Mouse (Mus musculus) right cerebral cortex, postnatal 25 days (tissue): ENCODE measurements around the gene Prkg1.

ENCODE experiments used
- DNase-seq: peaks from one replicate; pipeline ENCODE4 v3.0.0; 2022

Prkg1 gene

DNA sequence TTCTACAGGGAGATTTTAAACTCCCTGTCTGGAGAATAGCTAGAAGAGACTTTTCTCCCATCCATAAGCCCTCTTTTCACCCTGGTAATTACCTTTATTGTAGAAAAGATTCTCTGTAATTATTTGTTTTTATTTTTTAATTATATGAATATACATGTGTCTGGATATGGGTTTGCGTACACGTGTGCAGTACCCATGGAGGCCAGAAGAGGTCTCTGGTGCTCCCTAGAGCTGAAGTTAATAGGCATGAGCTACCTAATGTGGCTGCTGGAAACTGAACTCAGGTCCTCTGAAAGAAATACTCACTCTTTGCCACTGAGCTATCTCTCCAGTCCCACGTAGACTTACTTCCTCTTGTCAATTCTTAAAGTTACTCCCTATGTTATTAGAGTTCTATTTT lies 937.0 kb downstream of the Prkg1 start:
- DNase-seq = no peak

DNA sequence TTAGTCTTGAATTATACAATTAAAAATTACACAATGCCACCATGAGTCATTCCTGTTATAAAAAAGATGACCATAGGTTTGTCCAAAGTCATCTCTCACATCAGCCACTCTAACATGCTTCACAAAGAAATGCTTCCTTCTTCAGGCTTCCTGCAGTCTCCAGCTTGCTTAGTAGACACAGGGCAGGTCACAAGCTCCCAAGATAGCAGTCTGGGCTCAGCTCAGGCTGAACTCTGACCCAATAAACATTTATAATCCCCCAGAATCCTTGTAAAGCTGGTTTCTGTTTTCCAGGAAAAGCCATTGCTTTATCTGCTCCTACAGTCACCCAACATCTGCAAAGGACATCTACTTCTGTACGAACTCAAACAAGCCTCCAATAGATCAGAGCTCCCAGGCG lies 938.7 kb downstream of the Prkg1 start:
- DNase-seq = no peak

DNA sequence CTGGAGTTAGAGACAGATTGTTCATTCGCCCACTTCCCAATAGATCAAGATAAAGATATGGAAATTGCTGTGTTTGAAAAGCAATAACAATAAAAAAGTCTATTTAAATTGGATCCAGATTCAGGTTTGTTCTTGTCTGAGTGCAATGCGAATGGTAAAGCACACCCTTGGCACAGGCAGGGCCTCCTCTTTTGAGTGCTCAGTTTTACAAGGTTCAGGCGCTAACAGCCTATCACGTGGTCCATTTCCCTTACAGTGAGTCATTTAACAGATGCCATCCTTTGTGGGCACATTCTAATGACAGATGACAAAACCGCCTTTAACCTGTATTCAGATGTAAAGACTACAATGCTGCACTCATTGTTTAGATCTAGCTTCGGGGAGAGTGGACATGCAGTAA lies 949.2 kb downstream of the Prkg1 start:
- DNase-seq = no peak

DNA sequence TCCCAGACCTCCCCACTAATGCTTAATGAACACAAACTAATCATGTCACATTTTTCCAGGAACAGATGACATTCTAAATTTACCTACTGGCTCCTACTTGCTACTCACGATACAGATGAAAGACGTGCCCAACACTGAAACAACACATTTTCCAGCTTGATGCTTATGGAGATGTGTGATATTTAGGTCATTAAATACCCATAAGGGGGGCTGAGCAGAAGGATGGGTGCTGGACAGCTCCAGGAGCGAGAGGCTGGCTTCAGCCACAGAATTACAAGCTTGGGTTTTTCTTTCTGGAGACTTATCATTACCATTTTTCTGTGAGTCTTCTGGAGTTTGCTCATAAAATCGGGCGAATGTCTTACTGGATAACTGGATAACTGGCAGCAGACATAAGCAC lies 958.6 kb downstream of the Prkg1 start:
- DNase-seq = no peak

DNA sequence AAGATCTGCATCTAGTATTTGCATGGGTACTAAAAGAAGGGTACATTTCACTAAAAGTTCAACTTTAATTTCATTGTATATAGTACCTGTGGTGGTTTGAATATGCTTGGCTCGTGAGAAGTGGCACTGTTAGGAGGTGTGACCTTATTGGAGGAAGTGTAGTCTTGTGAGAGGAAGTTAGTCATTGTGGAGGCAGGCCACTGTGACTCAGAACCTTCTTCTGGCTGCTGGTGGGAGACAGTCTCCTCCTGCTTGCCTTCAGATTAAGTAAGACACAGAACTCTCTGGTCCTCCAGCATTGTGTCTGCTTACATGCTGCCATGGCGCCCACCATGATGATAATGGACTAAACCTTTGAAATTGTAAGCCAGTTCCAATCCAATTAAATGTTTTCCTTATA lies 984.0 kb downstream of the Prkg1 start:
- no peak for DNase-seq

DNA sequence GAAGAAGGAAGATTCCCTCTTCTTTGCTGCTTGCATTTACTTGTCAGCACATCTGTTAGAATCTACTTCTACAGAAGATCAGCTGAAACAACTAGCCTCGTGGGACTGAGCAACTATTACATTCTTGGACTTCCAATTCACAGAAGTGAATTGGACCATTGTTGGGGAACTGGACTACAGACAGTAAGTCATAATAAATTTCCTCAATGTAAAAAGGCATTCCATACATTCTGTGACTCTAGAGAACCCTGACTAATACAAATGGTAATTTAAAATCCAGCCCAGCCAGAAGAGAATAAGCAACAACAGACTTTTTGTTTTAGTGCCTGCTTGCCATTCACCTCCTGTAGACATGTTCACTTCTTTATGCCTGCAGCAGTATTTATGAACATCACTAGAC lies 996.5 kb downstream of the Prkg1 start:
- DNase-seq = no peak

DNA sequence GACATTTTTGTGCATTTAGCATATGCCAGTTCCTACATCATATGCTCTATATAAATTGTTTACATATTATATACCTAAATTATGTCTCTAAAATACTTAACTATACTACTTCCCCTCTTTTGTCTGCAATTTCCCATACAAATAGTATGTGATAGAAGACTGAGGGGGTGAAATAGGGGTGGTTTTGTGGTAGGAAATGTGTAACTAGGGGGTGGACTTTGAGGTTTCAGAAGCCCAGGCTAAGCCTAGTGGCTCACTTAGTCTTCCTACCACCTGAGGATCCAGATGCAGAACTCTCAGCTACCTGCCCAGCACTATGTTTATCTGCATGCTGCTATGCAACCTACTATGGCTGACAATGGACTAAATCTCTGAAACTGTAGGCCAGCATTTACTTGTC lies 1020.4 kb downstream of the Prkg1 start:
- no peak for DNase-seq

DNA sequence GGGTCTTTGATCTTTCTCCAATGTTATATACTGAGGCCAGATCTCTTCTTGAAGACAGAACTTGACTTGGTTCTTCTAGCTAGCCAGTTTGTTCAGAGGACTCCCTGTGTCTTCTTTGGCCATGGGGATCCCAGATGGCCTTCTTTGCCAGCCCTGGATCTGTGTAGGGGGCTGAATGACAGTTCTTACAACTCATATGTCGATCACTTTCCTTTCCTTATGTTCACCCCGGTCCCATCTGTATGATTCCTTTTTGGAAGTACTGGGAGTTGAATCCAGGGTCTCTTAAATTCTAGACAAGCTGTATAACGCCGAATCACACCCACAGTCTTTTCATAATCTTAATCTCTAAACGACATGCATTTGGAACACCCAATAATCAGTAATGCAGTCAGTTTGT lies 1065.7 kb downstream of the Prkg1 start:
- no peak for DNase-seq

DNA sequence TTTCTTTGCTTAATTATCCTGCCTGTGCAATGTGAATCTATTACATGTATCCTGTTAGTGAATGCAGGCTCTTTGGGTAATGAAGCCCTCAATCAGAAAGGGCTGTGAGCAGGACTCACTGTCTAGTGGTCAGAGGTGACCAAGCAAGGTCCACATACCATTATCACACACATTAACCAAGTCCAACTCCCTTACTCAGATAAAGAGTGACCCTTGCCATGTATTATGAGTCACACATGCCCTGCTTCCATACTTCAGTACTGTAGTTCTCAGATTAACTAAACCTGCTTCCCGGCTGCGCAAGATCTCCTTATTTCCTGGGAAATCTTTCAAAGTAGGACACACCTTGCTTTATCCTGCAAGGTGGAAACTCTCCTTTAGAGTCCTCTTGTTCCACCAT lies 1073.6 kb downstream of the Prkg1 start:
- DNase-seq = no peak

DNA sequence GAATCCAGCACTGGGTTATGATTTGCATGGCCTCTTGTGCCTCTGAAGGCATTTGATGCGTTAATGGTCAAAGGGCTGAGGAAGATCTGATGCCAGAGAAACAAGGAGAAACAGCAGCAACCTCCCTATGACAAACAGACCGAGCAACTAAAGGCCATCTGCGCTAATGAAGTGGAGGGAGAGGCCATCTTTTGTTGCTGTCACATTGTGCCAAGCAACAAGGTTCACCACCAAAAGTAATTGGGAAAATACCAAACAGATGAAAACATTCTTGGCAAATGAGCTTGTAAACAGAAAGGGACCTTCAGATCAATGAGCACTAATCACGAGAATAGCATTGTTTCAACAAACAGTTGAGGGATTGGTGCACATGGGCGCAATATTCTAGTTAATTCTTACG lies 1074.1 kb downstream of the Prkg1 start:
- no peak for DNase-seq

DNA sequence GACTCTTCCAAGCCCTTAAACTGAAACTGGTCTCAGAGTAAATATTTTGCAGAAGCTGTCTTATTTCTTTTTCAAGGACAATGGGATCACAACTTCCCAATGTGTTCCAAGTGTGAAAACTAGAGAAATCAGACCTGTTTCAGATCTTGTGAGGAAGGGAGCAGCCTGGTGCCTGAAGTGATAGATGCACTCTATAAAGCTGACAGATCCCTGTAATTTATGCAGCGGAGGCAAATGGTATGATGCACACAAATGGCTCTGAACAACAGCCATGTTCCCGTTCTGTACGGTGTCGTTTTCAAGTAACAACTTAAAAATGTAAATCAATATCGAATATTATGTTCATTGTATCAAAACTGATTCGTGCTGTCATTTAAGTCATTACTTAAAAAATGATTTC lies 1076.9 kb downstream of the Prkg1 start:
- no peak for DNase-seq

DNA sequence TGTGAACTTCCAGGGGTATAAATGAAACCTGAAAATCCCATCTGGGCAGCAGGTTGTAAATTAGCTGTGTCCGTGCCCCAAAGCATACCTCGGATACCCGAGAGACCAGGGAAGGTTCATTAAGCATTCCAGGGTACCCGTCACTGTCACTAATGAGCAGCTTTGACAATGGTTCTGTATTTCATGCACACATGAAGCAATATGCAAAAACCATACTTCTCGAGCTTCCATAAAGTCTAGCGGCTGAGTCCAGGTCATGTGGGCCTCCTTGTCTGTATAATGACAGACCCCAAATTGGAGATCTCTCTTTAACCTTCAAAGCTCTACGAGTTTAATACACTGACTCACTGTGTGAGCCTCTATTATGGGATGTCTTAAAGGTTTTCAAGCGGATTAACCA lies 1088.5 kb downstream of the Prkg1 start:
- DNase-seq = no peak

DNA sequence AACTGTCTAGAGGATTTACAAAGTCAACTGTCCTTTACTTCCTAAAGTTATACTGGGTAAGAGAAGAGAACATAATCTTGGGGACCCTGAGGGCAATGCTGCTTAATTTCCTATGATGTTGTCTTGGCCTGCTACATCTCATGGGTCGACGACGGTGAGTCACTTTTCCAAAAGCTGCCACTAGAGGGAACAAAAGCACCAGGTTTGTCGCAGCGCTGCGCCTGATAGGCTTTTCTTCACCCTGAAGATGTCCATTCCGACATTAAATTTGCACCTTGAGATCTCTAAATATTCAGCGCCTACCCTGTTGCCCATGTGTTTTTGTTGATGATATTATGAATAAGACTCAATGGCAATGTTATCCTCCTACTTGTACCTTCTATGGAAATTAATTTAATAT lies 1100.6 kb downstream of the Prkg1 start:
- DNase-seq = peak; percentile 67

DNA sequence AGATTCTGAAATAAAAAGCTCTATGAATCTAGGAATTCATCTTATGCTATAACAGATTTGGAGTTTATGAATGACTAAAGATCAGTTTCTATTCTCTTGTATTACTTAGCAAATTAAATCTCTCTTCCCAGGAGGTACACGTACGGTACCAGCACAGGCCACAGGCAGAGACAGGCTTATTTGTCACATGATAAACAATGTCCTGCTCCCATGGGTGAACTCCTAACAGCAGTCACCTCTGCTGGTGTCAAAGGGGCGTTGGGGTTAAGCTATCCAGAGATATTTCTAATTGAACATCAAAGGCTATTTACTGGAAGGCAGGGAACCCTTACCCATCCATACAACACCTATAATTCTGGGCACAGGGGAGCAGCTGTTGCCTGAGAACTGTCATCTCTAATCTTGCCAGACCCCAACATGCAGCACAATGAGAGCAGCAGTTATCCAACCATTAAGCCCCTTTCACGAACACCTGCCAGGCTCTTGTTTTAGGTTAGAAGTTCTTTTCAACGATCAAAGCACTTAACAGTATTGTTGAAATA lies 1122.1 kb downstream of the Prkg1 start:
- no peak for DNase-seq

DNA sequence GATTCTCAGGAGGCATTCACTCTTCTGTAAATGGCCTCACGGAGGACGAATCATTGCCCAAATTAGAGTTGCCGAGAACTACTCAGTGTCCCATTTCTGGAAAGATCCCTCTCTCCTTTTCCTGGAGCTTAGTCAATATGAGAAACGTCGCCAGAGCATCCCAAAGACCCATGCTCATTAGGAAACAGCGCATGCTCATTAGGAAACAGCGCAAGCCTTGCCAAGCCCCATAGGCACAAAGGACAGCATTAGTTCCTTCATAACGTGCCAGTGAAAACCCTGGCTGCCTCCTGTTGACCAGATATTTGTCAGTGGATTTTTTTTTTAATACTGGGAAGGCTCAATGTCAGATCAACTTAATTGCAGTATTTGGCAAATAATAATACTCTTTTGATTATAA lies 1127.4 kb downstream of the Prkg1 start:
- DNase-seq = no peak

DNA sequence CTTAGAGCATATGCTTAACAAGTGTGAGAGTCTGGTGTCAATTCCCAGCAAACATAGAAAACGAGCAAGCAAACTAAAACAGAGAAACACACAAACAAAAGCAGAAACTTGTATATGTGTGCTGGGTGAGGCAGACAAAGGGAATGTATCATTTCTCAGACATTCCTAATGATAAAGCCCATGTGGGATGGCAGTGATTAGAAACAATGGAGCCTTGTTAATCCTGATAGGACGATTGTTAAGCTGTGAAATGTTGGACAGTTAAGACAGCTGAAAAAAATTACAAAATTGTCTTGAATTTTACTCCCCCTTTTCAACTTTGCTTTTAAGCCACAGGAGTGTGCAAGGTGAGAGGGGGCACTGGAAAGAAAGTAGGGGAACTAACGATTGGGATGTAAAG lies 1133.8 kb downstream of the Prkg1 start:
- DNase-seq = no peak

DNA sequence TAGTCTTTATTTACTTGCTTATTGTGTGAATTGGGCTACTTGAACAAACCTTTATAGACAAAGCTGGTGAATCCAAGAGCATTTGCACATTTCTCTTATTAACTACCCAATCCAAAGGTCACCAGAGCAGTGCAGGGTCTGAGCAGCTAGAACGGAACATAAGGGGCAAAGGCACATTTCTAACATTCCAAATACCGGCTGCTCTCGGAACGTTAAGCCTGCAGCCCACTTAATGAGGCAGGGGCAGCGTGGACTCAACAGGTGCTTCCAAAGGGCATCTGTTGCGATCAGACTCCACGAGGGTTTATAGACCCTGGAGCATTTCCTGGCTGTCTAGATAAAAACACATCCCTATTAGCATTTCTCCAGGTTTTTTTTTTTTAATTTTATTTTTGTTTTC lies 1138.8 kb downstream of the Prkg1 start:
- no peak for DNase-seq

DNA sequence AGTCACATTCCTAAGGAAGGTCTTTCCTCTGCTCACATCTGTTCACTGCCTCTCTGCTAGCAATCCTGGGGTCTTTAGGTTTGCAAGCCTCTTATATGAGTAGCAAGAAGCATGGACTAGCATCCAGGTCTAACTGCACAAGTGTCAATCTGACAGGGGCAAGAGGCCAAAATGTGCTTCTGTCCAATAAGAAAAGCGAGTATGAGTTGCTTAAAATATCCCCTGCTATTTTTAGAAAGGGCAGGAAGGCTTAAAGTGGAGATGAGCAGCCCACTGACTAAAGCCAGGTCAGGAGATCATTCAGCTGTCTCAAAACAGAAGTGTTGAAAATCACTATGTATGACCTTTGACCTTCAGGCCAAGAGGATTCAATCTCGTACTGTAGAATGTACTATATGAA lies 1139.4 kb downstream of the Prkg1 start:
- DNase-seq = no peak

DNA sequence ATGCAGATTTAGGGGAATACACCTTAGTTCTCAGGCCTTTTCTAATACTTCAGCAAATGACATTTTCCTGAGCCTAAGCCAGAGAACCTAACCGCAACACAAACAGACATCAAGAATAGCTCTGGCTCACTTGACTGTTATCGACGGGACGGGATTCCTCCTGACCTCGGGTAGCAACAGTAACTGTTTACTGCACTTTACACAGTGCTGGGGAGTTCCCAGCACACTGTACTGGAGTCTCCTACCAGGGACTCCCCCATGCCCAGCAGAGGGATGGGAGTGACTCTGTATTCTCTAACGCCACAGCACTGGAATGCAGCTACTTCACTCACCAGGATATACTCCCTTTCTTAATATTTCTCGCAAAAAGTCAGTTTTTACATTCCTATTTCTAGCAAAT lies 1141.2 kb downstream of the Prkg1 start:
- no peak for DNase-seq

DNA sequence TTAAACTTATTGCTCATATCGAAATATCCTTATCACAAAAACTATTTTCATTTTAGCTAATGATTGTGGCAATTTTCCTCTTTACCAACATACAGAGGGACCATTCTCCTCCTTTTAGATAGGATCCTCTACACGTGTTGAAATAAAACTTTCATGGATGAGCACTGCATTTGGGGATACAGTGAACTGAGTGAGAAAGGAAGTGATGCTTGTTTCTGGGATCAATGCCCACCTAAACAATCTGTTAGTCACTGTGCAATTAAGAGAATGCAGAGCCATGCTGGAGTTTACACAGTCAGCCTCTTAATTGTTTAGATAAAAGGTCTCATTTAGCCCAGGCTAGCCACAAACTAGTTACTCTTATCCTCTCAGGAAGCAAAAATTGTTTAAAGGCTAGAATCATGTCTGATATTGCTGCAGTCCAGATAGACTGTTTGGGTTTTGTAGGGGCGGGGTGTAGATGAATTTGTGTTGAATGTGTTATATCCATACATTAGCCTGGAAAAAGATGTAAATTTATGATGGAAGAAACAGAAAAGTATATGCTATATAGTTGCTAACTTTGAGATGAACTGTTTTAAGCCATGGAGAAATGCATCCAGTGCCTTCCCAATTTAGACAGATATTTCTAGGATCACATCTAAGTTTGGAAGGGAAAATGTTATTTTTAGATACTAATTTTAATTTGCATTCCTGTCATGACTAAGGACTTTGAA lies 1151.5 kb downstream of the Prkg1 start:
- DNase-seq = no peak

DNA sequence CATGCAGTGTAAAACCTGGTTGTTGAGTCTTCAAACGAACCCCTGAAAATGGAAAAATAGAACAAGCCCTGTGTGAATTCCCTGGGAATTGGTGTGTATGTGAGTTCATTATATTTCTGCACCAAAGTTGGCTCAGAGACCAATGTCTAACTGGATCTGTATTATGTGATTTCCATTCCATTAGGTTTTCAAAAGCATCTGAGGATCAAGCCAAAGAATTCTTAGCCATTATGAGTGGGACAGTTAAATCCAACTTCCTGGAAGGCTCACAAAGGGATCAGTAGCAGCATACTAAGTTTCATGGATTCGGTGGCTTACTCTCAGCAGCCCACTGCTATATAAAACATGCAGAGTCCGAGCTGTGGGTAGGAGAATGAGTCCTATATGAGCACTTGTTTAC lies 1178.5 kb downstream of the Prkg1 start:
- no peak for DNase-seq

DNA sequence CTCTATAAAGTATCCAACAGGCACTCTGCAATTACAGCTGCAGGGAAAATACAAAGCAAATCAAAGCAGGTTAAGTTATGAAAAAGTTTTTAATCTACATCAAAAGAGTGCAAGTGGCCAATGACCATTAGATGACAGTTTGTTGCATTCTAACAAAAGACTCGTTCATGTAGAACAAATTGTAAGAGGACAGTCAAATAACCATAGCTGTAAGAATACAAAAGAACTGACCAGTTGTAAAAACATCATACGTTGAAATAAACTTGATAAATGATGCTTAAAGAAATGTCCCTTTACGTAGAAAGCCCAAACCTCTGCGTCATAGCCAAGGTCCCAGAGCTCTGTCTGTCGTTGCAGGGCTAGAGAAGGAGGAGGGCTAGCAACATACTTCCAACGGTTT lies 1200.3 kb downstream of the Prkg1 start:
- no peak for DNase-seq

DNA sequence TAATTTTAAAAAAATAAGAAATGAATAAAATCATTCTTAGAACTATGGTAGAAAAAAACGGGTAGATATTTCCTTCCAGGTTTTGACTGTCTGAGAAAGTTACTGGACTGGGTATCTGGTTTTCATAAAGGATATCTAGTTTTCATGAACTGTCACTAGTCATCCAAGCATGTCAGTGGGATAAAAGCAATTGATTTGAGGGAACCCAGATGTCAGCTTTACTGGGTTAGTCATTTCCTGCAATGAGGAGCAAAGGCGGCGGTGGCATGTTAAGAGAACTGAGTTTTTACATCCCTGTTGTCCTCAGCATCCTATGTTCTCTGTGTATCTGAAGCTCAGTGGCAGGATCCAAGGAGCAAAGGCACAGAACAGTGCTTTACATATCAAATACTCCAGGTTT lies 1201.0 kb downstream of the Prkg1 start:
- DNase-seq = no peak

DNA sequence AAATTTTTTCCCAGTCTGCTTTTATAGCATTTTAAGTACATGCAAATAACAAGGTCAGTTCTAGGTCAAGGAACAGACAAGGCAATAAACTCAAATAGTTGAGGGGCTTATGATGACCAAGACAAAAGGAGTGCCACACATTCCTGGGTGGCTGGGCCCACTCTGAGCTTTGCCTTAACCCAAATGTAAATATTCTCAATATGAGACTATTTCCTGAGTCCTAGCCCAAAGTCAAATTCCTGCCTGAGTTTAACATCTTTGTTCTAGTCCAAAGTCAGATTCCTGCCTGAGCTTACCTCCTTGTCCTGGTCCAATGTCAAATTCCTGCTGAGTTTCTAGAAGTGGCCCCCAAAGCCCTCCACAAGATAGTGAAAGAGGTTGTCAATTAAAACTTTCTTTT lies 1206.8 kb downstream of the Prkg1 start:
- no peak for DNase-seq

DNA sequence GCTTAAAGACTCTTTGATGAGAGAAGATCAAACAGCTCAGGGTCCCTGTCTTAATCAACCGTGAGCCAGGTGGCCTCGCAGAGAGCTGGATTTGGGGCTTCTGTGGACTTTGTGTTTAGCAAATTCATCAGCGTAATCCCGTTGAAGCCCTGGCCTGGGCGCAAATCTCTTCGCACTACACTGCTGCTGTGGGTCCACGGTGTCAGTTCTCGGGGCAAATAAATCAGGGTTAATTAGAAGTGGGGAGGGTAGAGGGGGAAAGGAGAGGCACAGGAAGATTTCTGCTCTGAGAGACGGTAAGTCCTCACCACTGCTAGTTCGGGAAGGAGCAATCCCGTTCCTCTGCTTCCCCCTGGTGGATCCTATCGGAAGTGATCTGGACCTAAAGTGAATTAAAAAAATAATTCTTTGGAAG lies 1210.4 kb downstream of the Prkg1 start:
- DNase-seq = peak; percentile 51
